Mouse (Mus musculus) brain, embryonic 14.5 days (tissue): ENCODE results near the gene Gm7173. TPM values are rescaled to one million over a fixed set of nuclear protein-coding genes. Genes with fewer than 3 reads are reported as not detected.
A peak's percentile ranks its signal among the peaks of the same experiment; 100 is the strongest.

Experiments
- DNase-seq: peaks from one replicate; pipeline ENCODE4 v3.0.0-alpha.2; 2011; ENCODE audit warnings: low read depth
- CTCF ChIP-seq: fragments of 200-500 bp; IDR thresholded peaks from 2 replicates; pipeline ENCODE4 v1.5.1; 2012; ENCODE audit warnings: inconsistent platforms, mild to moderate bottlenecking, moderate library complexity, borderline replicate concordance; ENCODE audit not compliant: insufficient read depth, insufficient read length; ENCODE audit errors: extremely low read depth
- POLR2A ChIP-seq: fragments of 200-500 bp; IDR thresholded peaks from 2 replicates; pipeline ENCODE4 v1.6.1; 2012; ENCODE audit warnings: mild to moderate bottlenecking, inconsistent platforms, borderline replicate concordance; ENCODE audit not compliant: poor library complexity, insufficient read depth, insufficient read length, severe bottlenecking; ENCODE audit errors: extremely low read depth
- polyA plus RNA-seq: library from polyadenylated mRNA; depleted of rRNA; stranded (reverse); fragments of >200 nt; gene quantifications from 2 replicates; pipeline ENCODE4 v1.2.3, GENCODE M21; 2012; rRNA removed

Gm7173 gene
- 0.49 and 0.59 TPM in 2 replicates for polyA plus RNA-seq

DNA sequence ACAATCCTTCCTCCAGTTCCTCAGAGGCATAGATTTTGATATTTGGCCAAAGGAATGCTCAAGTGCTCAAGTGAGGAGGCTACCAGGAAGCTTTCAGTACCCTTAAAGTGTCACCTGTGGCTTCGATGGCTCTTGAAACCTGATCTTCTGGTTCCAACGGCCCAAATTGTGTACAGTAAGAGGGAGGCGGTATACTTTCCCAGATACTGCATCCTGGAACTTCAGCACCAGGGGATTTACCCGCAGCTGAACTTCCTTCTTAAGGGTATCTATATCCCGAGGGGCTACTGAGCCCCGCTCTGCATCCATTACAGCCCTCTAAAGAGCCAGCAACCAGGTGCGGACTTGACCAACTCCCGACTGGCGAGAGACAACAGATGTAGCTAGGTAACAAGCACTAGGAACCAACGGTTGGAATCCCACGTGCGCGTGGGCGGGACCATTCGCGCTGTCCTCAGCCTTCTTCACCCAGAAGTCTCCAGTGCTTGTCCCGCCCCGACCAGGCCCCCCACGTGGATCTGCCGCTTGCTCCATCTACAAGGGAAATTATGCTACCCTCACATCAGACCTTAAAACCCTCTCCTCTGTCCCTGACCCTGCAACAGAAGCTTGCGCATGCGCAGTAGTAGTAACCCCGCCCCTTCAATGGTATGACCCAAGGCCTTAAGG is at the start of gene Gm7173:
Gm7173 (minus strand) TSS at position 309 of the 669 bp plus-strand sequence.
- no peak for TF ChIP-seq POLR2A
- DNase-seq: peak; percentile 73

DNA sequence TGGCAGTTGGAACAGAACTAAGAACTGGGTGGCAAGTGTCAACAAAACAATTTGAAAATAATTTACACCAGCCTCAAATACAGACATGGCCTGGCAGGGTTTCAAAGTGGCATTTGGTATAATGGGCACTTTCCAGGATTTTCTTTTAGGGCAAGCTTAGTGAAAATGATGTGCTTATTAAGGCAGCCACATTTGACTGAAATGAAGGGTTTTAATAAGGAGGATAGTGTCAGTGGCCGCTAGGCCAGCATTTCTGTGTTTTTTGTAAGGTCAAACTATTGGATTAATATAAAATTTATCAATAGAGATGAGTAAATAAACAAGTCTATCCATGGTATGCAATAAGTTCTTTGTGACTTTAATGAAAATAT is 546 bp upstream of the Gm7173 start:
- DNase-seq: no peak
- TF ChIP-seq CTCF (no peak), POLR2A (no peak)

DNA sequence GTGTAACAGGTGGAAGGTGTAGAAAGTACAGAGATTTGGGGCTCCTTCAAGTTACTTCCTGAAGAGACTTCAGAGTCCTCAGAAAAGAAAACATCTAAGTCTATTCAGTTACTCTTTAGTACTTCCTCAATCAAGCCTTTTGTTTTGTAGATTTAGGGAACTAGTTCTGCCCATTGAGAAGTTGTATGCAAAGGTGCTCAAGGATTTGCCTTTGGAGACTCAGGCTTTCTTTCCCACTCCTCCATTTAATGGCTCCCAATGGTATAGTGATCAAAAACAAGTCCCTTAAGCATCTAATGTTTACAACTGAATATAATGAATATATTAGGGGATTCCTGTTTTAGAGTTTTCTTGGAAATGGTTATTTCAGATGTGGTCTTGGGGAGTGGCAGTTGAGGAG is 200.3 kb downstream of the Gm7173 start:
- no peak for TF ChIP-seq POLR2A
- DNase-seq: no peak

Other genes with a start within 250 kb of the Gm7173 start
- gene Mageb16, start 154.2 kb upstream of the Gm7173 start, polyA plus RNA-seq: 0.15 TPM in 1 of 2 replicates, not detected in the other